Mouse (Mus musculus) hindbrain, embryonic 14.5 days (tissue): ENCODE data around the gene Proz. TPM values are rescaled to one million over a fixed set of nuclear protein-coding genes. Genes with fewer than 3 reads are reported as not detected.
A peak's percentile ranks its signal among the peaks of the same experiment; 100 is the strongest.

Experiments used
- ATAC-seq: fragments of 200-750 bp; cut with Nextera tagmentation; 2 replicates; pipeline ENCODE4 v1.8.0; 2017; ENCODE audit warnings: moderate number of reproducible peaks, mild to moderate bottlenecking, moderate TSS enrichment, moderate library complexity; ENCODE audit not compliant: low FRiP score
- DNase-seq: peaks from one replicate; pipeline ENCODE4 v3.0.0-alpha.2; 2015; ENCODE audit warnings: low spot score
- H3K27ac ChIP-seq: fragments of 300-500 bp; sonication (generic); 2 replicates; pipeline ENCODE4 v1.5.1; 2014; ENCODE audit warnings: mild to moderate bottlenecking, moderate library complexity
- H3K27me3 ChIP-seq: fragments of 300-500 bp; sonication (generic); 2 replicates; pipeline ENCODE4 v1.6.1; 2014; ENCODE audit warnings: mild to moderate bottlenecking, low read length, mixed read lengths; ENCODE audit not compliant: control insufficient read depth, insufficient read depth
- H3K36me3 ChIP-seq: fragments of 300-500 bp; sonication (generic); replicated peaks from 2 replicates; pipeline ENCODE4 v1.6.1; 2014; ENCODE audit not compliant: control insufficient read depth, insufficient read depth
- H3K4me1 ChIP-seq: fragments of 300-500 bp; sonication (generic); replicated peaks from 2 replicates; pipeline ENCODE4 v1.6.1; 2014; ENCODE audit warnings: antibody characterized with exemption, low read length, mixed read lengths; ENCODE audit not compliant: control insufficient read depth, insufficient read depth
- H3K4me2 ChIP-seq: fragments of 300-500 bp; sonication (generic); replicated peaks from 2 replicates; pipeline ENCODE4 v1.6.1; 2014; ENCODE audit warnings: mild to moderate bottlenecking, moderate library complexity
- H3K4me3 ChIP-seq: fragments of 300-500 bp; sonication (generic); replicated peaks from 2 replicates; pipeline ENCODE4 v1.5.1; 2014; ENCODE audit warnings: mild to moderate bottlenecking, low read length
- H3K9ac ChIP-seq: fragments of 300-500 bp; sonication (generic); 2 replicates; pipeline ENCODE4 v1.6.1; 2014
- H3K9me3 ChIP-seq: fragments of 300-500 bp; sonication (generic); 2 replicates; pipeline ENCODE4 v1.6.1; 2016; ENCODE audit warnings: low read length; ENCODE audit not compliant: control insufficient read depth
- WGBS: fragments of 180-500 bp; shearing (Covaris S2); extraction: QIAGEN DNeasy Blood & Tissue Kit; methylation state at CpG from one replicate; pipeline ENCODE4 v1.1.7; 2014; 5-methylcytosine and 5-hydroxymethylcytosine counted together
- polyA plus RNA-seq: library from polyadenylated mRNA; unstranded; fragments of >200 nt; fragmentation: Nextera tagmentation; extraction: Ambion mirVana; gene quantifications from 2 replicates; pipeline ENCODE4 v1.2.1, GENCODE M21; 2014

Proz gene
- polyA plus RNA-seq, 1 experiment from 2014 or later, result 0.90 TPM

DNA sequence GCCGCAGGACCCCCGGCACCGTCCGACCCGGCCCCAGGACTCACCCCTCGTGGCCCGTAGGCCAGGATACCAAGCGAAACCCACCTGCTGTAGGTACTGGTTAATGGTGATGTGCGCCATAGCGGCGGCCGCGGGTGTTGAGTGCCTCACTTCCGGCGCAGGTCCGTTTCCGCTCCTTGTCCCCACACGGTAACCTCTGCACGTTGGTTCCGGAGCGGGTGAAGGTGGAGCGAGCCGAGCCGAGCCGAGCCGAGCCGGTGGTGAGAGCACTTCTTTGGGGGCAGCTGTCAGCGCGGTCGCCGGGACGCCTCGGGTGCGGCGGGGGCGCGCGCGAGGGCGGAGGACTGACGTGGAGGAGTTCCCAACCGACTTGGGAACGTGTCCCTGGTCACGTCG is 44.0 kb downstream of the Proz start:
- ATAC-seq (peak; percentile 83), DNase-seq (peak; percentile 87)
- Histone ChIP-seq H3K4me1 (peaks cover 28% of the 10 kb centered on the region), H3K9me3 (no peaks in the 10 kb centered on the region), H3K27me3 (no peaks in the 10 kb centered on the region), H3K36me3 (peaks cover 17% of the 10 kb centered on the region), H3K4me2 (peak overlapping the region; percentile 97), H3K4me3 (peak overlapping the region; percentile 99), H3K9ac (peak overlapping the region; percentile 89), H3K27ac (peak overlapping the region; percentile 93)
- WGBS, result 0% methylated on average over 45 of the region's 45 CpGs

DNA sequence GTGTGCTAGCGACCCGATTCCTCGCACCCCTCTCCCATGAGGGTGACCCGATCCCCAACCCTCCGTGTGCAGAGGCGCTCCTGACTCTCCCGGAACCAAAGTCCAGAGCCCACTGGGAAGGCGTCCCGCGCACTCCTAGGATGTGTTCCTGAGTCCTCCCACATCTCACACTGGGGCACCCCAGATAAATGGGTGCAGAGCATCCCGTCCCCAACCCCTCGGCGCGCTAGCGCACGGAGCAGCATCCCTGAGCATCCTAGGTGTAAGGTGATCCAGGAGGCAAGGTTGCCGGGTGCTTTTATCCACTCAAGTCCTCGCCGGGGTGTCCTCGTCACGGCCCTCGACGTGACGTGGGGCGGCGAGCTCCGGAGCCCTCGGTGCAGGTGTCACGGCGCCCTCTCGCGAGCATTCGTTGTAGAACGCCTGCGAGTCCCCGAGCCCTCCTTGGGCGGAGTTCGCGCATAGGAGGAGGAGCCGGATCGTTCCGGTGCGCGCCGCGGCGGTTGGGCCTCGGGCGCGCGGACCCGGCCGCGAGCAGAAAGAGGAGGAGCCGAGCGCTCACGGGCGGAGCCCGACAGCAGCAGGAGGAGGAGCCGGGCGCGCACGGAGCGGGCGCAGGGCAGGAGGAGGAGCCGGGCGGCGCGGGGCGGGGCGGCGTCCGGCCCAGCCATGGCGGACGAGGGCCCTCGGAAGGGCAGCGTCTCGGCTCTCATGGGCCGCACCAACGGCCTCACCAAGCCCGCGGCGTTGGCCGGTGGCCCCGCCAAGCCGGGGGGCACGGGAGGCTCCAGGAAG is 44.6 kb downstream of the Proz start, which contains the start of the genes Pcid2 and Cul4a:
Gene Pcid2, minus strand, starts transcription at position 373 of the 795 bp plus-strand sequence.
Gene Cul4a, plus strand, starts transcription at position 535 of the 795 bp plus-strand sequence.
- no peaks in the 10 kb centered on the region for H3K9me3 ChIP-seq
- H3K27ac ChIP-seq, result peak within 1 kb of the TSS; percentile 93
- DNase-seq (peak; percentile 98), ATAC-seq (peak; percentile 95)
- H3K36me3 ChIP-seq, result peaks cover 13% of the 10 kb centered on the region; the same call in 1 of the 2 replicates
- WGBS, result under 1% methylated on average over 84 of the region's 87 CpGs
- H3K4me2 ChIP-seq, result peak within 1 kb of the TSS; percentile 97
- H3K27me3 ChIP-seq, result no peaks in the 10 kb centered on the region
- H3K9ac ChIP-seq, result peak within 1 kb of the TSS; percentile 91
- H3K4me1 ChIP-seq, result peaks cover 28% of the 10 kb centered on the region
- H3K4me3 ChIP-seq, result peak within 1 kb of the TSS; percentile 99

DNA sequence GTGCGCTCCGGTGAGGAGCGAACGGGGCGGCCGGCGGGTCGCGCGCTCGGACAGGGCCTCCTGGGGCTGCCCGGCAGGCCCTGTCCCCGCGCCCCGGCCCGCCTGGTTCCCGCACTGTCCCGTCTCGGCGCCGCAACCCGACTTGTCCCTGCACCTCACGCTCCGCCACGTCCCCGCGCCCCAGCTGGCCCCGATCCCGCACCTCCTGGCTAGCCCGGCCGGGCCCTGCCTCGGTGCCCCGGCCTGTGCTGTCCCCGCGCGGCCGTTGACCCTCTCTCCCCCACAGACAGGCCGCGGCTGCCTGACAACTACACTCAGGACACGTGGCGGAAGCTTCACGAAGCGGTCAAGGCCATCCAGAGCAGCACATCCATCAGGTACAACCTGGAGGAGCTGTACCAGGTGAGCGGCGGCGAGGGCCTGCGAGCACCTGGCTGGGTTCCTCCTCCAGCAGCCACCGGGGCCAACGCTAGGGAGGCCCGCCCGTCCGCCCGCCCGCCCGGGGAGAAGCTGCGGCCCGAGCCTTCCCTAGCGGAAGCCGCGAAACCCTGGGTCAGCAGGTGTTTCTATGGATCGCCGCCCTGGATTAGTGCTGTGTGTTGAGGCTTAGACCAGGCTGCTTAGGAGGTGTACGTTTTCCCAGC is 45.3 kb downstream of the Proz start:
- H3K27ac ChIP-seq, result peak overlapping the region; percentile 93
- H3K9me3 ChIP-seq, result no peaks in the 10 kb centered on the region
- peak overlapping the region; percentile 97 for H3K4me2 ChIP-seq
- peak overlapping the region; percentile 99 for H3K4me3 ChIP-seq
- H3K4me1 ChIP-seq, result peaks cover 28% of the 10 kb centered on the region
- no peaks in the 10 kb centered on the region for H3K27me3 ChIP-seq
- peak; percentile 44 for ATAC-seq
- H3K9ac ChIP-seq, result peak overlapping the region; percentile 91
- DNase-seq, result no peak
- under 1% methylated on average over 57 of the region's 63 CpGs for WGBS
- H3K36me3 ChIP-seq, result peaks cover 13% of the 10 kb centered on the region; the same call in 1 of the 2 replicates

DNA sequence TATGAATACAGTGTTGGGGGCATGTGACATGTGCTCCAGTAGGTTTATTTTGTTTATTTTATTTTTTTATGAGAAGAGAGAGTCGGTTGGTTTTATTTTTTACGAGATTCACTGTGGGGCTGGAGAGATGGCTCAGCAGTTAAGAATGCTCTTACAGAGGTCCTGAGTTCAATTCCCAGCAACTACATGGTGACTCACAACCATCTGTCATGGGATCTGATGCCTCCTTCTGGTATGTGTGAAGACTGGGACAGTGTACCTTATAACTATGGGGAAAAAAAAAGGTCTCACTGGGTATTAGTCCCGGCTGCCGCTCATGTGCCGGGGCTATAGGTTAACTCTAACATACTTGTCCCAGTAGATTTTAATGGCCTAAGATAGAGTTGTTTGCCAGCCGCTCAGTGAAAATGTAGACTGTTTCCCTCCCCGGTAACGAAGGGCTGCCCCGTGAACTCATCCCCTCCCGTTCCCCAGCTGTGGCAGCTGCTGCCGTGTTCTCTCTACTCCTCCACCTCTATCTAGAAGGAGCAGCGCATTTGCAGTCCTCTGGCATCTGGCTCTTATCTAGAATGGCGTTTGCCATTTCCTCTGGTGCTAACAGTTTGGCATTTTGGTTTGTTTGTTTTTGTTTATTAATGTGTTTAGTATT is 47.4 kb downstream of the Proz start:
- Histone ChIP-seq H3K9me3 (no peaks in the 10 kb centered on the region), H3K4me2 (no peak overlapping the region), H3K4me1 (peaks cover 28% of the 10 kb centered on the region), H3K36me3 (peaks cover 10% of the 10 kb centered on the region; the same call in 1 of the 2 replicates), H3K27me3 (no peaks in the 10 kb centered on the region), H3K9ac (no peak overlapping the region), H3K27ac (no peak overlapping the region), H3K4me3 (no peak overlapping the region)
- DNase-seq, result no peak
- WGBS, result 91% methylated on average over 13 of the region's 13 CpGs
- no peak for ATAC-seq

DNA sequence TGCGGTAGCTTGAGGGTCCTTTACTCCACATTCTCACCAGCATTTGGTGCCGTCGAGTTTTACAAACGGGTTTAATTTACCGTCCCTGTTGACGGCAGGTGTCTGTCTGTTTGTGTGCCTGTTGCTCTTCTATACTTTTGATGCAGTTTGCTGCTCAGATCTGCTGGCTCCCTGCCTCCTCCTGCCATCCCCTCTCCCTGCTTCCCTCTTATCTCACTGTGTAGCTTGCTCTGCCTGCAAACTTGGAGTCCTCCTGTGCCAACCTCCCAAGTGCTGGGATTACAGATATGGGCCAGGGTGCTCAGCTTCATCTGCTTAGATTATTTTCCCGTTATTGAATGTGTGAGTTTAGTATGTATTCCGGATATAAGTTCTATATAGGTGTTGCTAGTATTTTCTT is 48.3 kb downstream of the Proz start:
- Histone ChIP-seq H3K4me3 (no peak overlapping the region), H3K9ac (no peak overlapping the region), H3K27me3 (no peaks in the 10 kb centered on the region), H3K27ac (no peak overlapping the region), H3K36me3 (peaks cover 10% of the 10 kb centered on the region; the same call in 1 of the 2 replicates), H3K9me3 (no peaks in the 10 kb centered on the region), H3K4me1 (peaks cover 23% of the 10 kb centered on the region), H3K4me2 (no peak overlapping the region)
- DNase-seq (no peak), ATAC-seq (no peak)
- WGBS, result 91% methylated on average over 8 of the region's 8 CpGs

DNA sequence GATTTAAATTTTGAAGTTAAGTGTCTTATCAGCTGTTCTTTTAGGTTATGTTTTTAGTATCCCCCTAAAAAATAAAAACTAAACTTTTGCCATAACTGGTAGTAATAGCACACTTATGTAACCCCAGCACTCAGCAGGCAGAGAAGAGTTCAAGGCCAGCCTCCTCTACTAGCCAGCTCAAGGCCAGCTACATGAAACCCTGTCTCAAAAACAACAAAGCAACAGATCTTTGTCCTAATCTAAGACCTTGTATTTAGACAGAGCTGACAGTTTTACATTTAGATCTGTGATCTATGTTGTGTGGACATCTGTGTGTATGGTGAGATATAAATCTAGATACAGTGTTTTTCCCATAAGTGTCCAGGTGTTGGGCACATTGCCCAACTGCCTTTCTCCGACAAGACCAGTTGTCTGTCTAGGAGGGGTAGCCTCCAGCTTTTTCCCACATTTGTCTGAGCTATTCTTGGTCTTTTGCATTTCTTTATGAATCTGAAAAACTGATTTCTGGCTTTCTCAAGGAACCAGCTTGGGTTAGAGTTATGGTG is 48.8 kb downstream of the Proz start:
- no peaks in the 10 kb centered on the region for H3K9me3 ChIP-seq
- no peak overlapping the region for H3K4me3 ChIP-seq
- peaks cover 20% of the 10 kb centered on the region for H3K4me1 ChIP-seq
- no peaks in the 10 kb centered on the region for H3K27me3 ChIP-seq
- WGBS, result 67% methylated on average over 1 of the region's 1 CpGs
- no peak overlapping the region for H3K9ac ChIP-seq
- H3K36me3 ChIP-seq, result peaks cover 10% of the 10 kb centered on the region; the same call in 1 of the 2 replicates
- no peak overlapping the region for H3K4me2 ChIP-seq
- no peak for DNase-seq
- no peak for ATAC-seq
- no peak overlapping the region for H3K27ac ChIP-seq

DNA sequence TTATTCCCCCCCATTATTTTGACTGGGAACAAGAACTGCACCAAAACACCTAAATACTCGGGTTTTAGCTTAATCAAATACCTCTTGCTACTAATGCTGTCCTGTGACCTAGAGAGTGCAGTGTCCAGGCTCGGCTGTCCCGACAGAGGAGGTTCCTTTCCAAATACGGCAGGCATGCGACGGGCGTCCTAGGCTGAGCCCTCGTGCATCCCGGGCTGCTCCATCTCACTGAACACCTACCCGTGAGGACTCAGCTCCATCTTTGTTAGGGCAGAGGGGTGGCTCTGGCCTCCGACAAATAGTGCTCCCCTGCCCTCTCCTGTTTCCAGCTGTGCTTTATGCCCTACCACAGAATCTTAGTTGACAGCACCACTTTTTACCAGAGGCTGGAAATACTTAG is 51.2 kb downstream of the Proz start:
- Histone ChIP-seq H3K36me3 (peaks cover 19% of the 10 kb centered on the region; the same call in 1 of the 2 replicates), H3K9me3 (no peaks in the 10 kb centered on the region), H3K4me1 (peaks cover 12% of the 10 kb centered on the region; the same call in 1 of the 2 replicates), H3K4me3 (no peak overlapping the region), H3K27ac (no peak overlapping the region), H3K27me3 (no peaks in the 10 kb centered on the region), H3K9ac (no peak overlapping the region), H3K4me2 (no peak overlapping the region)
- DNase-seq, result no peak
- WGBS, result 92% methylated on average over 11 of the region's 11 CpGs
- ATAC-seq, result no peak

DNA sequence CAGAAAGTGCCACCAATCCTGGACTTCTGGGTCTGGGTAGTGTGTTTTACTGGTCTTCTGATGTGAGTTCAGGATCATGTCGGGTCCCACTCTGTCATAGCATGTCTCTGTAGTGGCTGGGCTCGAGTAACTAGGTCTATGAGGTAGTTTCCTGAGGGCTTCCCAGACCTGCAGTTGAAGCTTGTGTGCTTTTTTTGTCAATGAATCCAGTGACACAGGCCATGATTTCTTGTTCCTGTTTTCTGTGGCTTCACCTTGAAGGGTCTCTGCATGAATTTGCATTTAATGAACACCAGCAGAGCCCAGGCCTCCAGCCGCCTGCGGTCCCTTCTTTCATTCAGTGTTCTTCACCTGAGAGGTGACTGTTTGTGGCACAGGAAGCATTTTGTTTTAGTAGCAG is 52.5 kb downstream of the Proz start:
- H3K4me2 ChIP-seq, result no peak overlapping the region
- 89% methylated on average over 4 of the region's 4 CpGs for WGBS

DNA sequence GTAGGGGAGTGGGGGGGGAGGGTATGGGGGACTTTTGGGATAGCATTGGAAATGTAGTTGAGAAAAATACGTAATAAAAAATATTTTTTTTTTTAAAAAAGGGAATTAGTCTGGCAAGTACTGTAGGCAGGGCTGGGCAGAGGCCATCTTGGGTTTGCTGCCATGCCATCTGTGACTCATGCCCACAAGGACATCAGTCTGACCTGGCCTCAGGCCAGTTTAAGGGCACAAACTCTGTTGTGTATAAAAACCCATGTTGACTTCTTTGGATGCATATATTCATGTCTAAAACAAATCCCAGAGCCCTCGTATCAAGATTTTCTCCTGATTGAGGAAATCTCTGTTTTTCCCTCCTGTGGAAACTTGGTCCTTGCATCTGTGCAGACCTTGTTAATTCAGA is 56.4 kb downstream of the Proz start:
- Histone ChIP-seq H3K9ac (no peak overlapping the region), H3K36me3 (peaks cover 42% of the 10 kb centered on the region), H3K4me3 (no peak overlapping the region), H3K4me1 (no peaks in the 10 kb centered on the region), H3K27ac (no peak overlapping the region), H3K27me3 (no peaks in the 10 kb centered on the region), H3K4me2 (no peak overlapping the region), H3K9me3 (no peaks in the 10 kb centered on the region)
- DNase-seq (no peak), ATAC-seq (no peak)
- WGBS, result 97% methylated on average over 2 of the region's 2 CpGs

More for the DNA sequence above, 52.5 kb downstream of the Proz start:
- H3K36me3 ChIP-seq, result 0 out of 2 replicates have a peak, but pooled peaks cover 16% of the 10 kb centered on the region
- H3K4me1 ChIP-seq, result 0 out of 2 replicates have a peak, but pooled peaks cover 2% of the 10 kb centered on the region
- no peak overlapping the region for H3K4me3 ChIP-seq
- no peaks in the 10 kb centered on the region for H3K9me3 ChIP-seq
- H3K9ac ChIP-seq, result no peak overlapping the region
- no peak overlapping the region for H3K27ac ChIP-seq
- no peak for ATAC-seq
- no peak for DNase-seq
- H3K27me3 ChIP-seq, result no peaks in the 10 kb centered on the region
